Mouse (Mus musculus) forebrain, embryonic 11.5 days (tissue): ENCODE results near the gene Aup1. TPM values are rescaled to one million over a fixed set of nuclear protein-coding genes. Genes with fewer than 3 reads are reported as not detected.

Source experiments
- ATAC-seq: fragments of 200-750 bp; cut with Nextera tagmentation; replicated peaks from 2 replicates; pipeline ENCODE4 v1.8.0; 2017; ENCODE audit warnings: moderate TSS enrichment; ENCODE audit not compliant: low FRiP score
- DNase-seq: peaks from one replicate; pipeline ENCODE4 v3.0.0-alpha.2; 2017; ENCODE audit warnings: low spot score
- H3K27ac ChIP-seq: fragments of 300-500 bp; sonication (generic); 2 replicates; pipeline ENCODE4 v1.5.1; 2014; ENCODE audit warnings: low read depth, low read length
- H3K27me3 ChIP-seq: fragments of 300-500 bp; sonication (generic); 2 replicates; pipeline ENCODE4 v1.6.1; 2014; ENCODE audit warnings: mild to moderate bottlenecking, low read length, mixed read lengths; ENCODE audit not compliant: control insufficient read depth, insufficient read depth
- H3K36me3 ChIP-seq: fragments of 300-500 bp; sonication (generic); 2 replicates; pipeline ENCODE4 v1.6.1; 2014; ENCODE audit warnings: mild to moderate bottlenecking, low read length, moderate library complexity, mixed read lengths; ENCODE audit not compliant: control insufficient read depth, insufficient read depth
- H3K4me1 ChIP-seq: fragments of 300-500 bp; sonication (generic); replicated peaks from 2 replicates; pipeline ENCODE4 v1.6.1; 2014; ENCODE audit warnings: low read length, mixed read lengths; ENCODE audit not compliant: control insufficient read depth, insufficient read depth
- H3K4me2 ChIP-seq: fragments of 300-500 bp; sonication (generic); 2 replicates; pipeline ENCODE4 v1.6.1; 2014; ENCODE audit warnings: low read depth, mild to moderate bottlenecking, low read length, moderate library complexity, mixed read lengths; ENCODE audit not compliant: severe bottlenecking
- H3K4me3 ChIP-seq: fragments of 300-500 bp; sonication (generic); 2 replicates; pipeline ENCODE4 v1.5.1; 2014; ENCODE audit warnings: low read depth, low read length
- H3K9ac ChIP-seq: fragments of 300-500 bp; sonication (generic); 2 replicates; pipeline ENCODE4 v1.6.1; 2014; ENCODE audit warnings: low read length
- H3K9me3 ChIP-seq: fragments of 300-500 bp; sonication (generic); 2 replicates; pipeline ENCODE4 v1.6.1; 2016; ENCODE audit warnings: low read length, mixed read lengths; ENCODE audit not compliant: control insufficient read depth
- WGBS: fragments of 180-500 bp; shearing (Covaris S2); extraction: QIAGEN DNeasy Blood & Tissue Kit; methylation state at CpG from one replicate; pipeline ENCODE4 v1.1.7; 2014; 5-methylcytosine and 5-hydroxymethylcytosine counted together
- polyA plus RNA-seq: library from polyadenylated mRNA; unstranded; fragments of >200 nt; fragmentation: Nextera tagmentation; extraction: Ambion mirVana; gene quantifications from 2 replicates; pipeline ENCODE4 v1.2.1, GENCODE M21; 2014

Gene Aup1
- polyA plus RNA-seq, 1 experiment from 2014 or later = 125 TPM

DNA sequence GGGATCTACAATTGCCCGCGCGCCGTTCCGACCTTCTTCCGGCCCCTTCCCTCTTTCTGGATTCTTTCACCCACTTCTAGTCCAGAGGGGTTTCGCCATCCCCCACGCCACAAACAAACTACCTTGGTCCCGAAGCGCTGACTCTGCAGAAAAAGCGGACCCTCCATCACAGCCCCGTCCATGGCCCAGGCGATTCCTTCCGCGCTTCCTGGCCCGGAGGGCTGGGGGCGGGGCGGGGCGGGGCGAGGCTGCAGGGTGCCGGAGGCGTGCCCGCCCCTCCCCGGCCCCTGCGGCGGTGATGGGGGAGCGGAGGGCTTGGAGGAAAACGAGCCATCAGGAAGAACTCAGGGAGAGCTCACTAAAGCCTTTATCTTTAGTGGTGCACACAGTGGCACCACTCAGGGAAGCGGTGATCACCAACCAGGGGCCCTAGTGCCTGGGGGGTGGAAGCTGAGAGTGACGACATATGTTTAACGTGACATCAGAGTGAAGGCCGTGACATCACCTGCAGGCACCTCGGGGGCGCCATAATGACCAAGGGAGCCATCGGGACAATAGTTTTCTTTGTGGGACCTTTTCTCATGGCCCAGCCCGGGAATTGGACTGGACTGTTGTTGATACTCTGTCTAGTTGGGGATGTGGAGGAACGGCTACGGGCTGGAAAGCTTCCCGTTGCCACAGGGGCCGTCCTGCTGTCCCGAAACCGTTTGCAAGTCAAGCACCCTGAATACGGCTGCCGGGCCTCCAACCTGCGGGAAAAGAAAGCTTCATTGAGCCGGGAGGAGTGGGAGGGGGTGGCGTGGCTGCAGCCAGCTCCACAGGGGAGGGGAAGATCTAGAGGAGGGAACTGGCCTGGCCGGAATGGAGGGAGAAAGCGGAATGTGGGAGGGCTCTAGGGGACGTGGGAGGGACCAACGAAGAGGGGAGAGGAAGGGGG lies 20.8 kb upstream of the Aup1 start, which contains the start of the genes Dok1 and Loxl3:
TSS of gene Dok1 (minus strand) at position 223 of the 937 bp plus-strand sequence.
TSS of gene Loxl3 (plus strand) at position 925 of the 937 bp plus-strand sequence.
- Histone ChIP-seq H3K27me3 (peaks cover 21% of the 10 kb centered on the region), H3K9ac (peak within 1 kb of the TSS; percentile 63), H3K4me2 (peak within 1 kb of the TSS; percentile 90), H3K4me3 (peak within 1 kb of the TSS; percentile 43), H3K9me3 (no peaks in the 10 kb centered on the region), H3K4me1 (peaks cover 7% of the 10 kb centered on the region), H3K27ac (peak within 1 kb of the TSS; percentile 68), H3K36me3 (no peaks in the 10 kb centered on the region)
- ATAC-seq (peak; percentile 80), DNase-seq (peak; percentile 86)
- WGBS = under 1% methylated on average over 51 of the region's 51 CpGs

- WGBS = 23% methylated on average over 5 of the region's 5 CpGs
- peaks cover 21% of the 10 kb centered on the region for H3K27me3 ChIP-seq
These were observed 19.8 kb upstream of the Aup1 start for GRCm38 (mm10) chr6:83034463-83035055.

DNA sequence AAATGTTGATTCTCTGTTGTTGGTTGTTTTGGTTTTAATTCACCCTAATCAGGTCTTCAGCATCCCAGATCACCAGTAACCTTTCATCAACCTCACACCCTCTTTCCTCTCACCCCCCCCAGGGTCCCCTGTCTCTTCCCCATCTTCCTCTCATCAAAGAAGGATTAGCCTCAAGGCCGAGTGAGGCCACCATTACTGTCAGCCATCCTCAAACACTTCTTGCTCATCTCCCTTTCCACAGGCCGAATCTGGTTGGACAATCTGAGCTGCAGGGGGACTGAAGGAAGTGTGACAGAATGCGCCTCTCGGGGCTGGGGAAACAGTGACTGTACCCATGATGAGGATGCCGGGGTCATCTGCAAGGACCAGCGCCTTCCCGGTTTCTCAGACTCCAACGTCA lies 17.1 kb upstream of the Aup1 start:
- peaks cover 7% of the 10 kb centered on the region for H3K4me1 ChIP-seq
- ATAC-seq (no peak), DNase-seq (no peak)
- no peaks in the 10 kb centered on the region for H3K36me3 ChIP-seq
- H3K9ac ChIP-seq = no peak overlapping the region
- H3K4me3 ChIP-seq = no peak overlapping the region
- H3K9me3 ChIP-seq = no peaks in the 10 kb centered on the region
- peaks cover 5% of the 10 kb centered on the region for H3K27me3 ChIP-seq
- 78% methylated on average over 8 of the region's 8 CpGs for WGBS
- H3K4me2 ChIP-seq = no peak overlapping the region
- no peak overlapping the region for H3K27ac ChIP-seq

More at GRCm38 (mm10) chr6:83034463-83035055, 19.8 kb upstream of the Aup1 start:
- Histone ChIP-seq H3K4me3 (peak overlapping the region; percentile 43; the same call in 1 of the 2 replicates), H3K36me3 (no peaks in the 10 kb centered on the region), H3K9ac (peak overlapping the region; percentile 63), H3K4me2 (peak overlapping the region; percentile 90), H3K27ac (no peak overlapping the region), H3K4me1 (peaks cover 7% of the 10 kb centered on the region), H3K9me3 (no peaks in the 10 kb centered on the region)
- DNase-seq = peak; percentile 51
- ATAC-seq = no peak

GRCm38 (mm10) chr6:83038496-83039012 lies 15.8 kb upstream of the Aup1 start:
- H3K4me1 ChIP-seq = peaks cover 4% of the 10 kb centered on the region; the same call in 1 of the 2 replicates
- no peak overlapping the region for H3K27ac ChIP-seq
- no peaks in the 10 kb centered on the region for H3K36me3 ChIP-seq
- H3K4me2 ChIP-seq = peak overlapping the region; percentile 45
- no peaks in the 10 kb centered on the region for H3K9me3 ChIP-seq
- H3K4me3 ChIP-seq = peak overlapping the region; percentile 18; the same call in 1 of the 2 replicates
- peak overlapping the region; percentile 44; the same call in 1 of the 2 replicates for H3K9ac ChIP-seq
- peaks cover 2% of the 10 kb centered on the region; the same call in 1 of the 2 replicates for H3K27me3 ChIP-seq
- ATAC-seq (peak; percentile 60), DNase-seq (peak; percentile 92)
- 6% methylated on average over 24 of the region's 24 CpGs for WGBS

DNA sequence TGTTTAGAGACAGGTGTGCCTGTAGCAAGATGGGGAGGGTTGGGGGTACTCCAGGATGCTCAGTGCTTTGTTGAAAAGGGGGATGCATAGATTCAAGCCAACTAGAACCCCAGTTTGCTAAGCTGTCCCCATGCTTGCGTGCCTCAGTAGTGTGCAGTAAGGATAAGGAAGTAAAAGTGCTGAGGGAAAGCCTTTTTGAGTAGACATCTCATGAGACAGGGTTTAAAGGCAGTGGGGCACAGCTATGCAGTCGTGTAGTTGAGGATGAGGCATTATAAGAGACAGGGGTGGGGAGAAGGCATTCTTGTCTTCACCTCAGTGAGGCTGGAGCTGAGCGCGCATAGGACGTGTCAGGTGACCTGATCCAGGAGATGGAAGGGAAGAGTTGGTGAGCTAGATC lies 13.7 kb upstream of the Aup1 start:
- 74% methylated on average over 5 of the region's 5 CpGs for WGBS
- Histone ChIP-seq H3K4me3 (no peak overlapping the region), H3K9me3 (no peaks in the 10 kb centered on the region), H3K36me3 (no peaks in the 10 kb centered on the region), H3K4me2 (no peak overlapping the region), H3K27ac (no peak overlapping the region), H3K27me3 (peaks cover 2% of the 10 kb centered on the region; the same call in 1 of the 2 replicates), H3K4me1 (no peaks in the 10 kb centered on the region; the same call in 1 of the 2 replicates), H3K9ac (no peak overlapping the region)
- ATAC-seq (no peak), DNase-seq (no peak)

GRCm38 (mm10) chr6:83043561-83043960 lies 10.8 kb upstream of the Aup1 start:
- ATAC-seq (no peak), DNase-seq (no peak)
- H3K4me2 ChIP-seq = no peak overlapping the region
- no peaks in the 10 kb centered on the region for H3K9me3 ChIP-seq
- H3K27me3 ChIP-seq = no peaks in the 10 kb centered on the region
- no peak overlapping the region for H3K4me3 ChIP-seq
- no peak overlapping the region for H3K27ac ChIP-seq
- H3K4me1 ChIP-seq = no peaks in the 10 kb centered on the region; the same call in 1 of the 2 replicates
- H3K36me3 ChIP-seq = no peaks in the 10 kb centered on the region
- 78% methylated on average over 6 of the region's 6 CpGs for WGBS
- no peak overlapping the region for H3K9ac ChIP-seq

- Histone ChIP-seq H3K4me3 (no peak overlapping the region), H3K9ac (no peak overlapping the region), H3K4me2 (no peak overlapping the region), H3K27me3 (no peaks in the 10 kb centered on the region), H3K36me3 (no peaks in the 10 kb centered on the region), H3K9me3 (no peaks in the 10 kb centered on the region), H3K4me1 (no peaks in the 10 kb centered on the region; the same call in 1 of the 2 replicates), H3K27ac (no peak overlapping the region)
- ATAC-seq (no peak), DNase-seq (no peak)
- WGBS = 90% methylated on average over 5 of the region's 5 CpGs
These were observed 10.3 kb upstream of the Aup1 start for GRCm38 (mm10) chr6:83043993-83044392.

DNA sequence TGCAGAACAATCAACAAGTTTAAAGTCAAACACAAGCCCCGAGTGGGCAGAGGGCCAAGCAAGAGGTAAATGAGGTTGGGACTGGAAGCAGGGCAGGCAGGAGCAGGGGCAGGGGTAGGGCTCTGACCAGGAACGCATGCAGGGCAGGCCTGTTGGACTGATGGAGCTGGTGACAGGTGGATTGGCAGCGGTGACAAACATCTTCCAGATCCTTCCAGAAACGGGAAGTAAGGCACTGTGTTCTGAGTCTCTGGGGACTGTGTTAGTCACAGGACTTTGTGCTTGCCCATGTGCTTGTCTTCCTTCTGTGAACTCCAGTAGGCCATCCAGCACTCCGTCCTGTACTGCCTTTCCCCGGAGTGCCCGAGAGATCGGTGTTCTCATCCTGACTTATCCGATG lies 9.6 kb upstream of the Aup1 start:
- Histone ChIP-seq H3K27me3 (no peaks in the 10 kb centered on the region), H3K27ac (no peak overlapping the region), H3K36me3 (no peaks in the 10 kb centered on the region), H3K9ac (no peak overlapping the region), H3K4me1 (no peaks in the 10 kb centered on the region; the same call in 1 of the 2 replicates), H3K4me2 (no peak overlapping the region), H3K4me3 (no peak overlapping the region), H3K9me3 (no peaks in the 10 kb centered on the region)
- ATAC-seq (no peak), DNase-seq (no peak)
- WGBS = 81% methylated on average over 9 of the region's 9 CpGs
